Mouse (Mus musculus) retina, postnatal 7 days (tissue): ENCODE measurements around the gene Gtf3c5.

Experiments used
- DNase-seq: peaks from one replicate; pipeline ENCODE4 v3.0.0-alpha.2; 2012; ENCODE audit warnings: low read depth, low spot score

Gene Gtf3c5

GRCm38 (mm10) chr2:28607341-28608165 lies 24.0 kb upstream of the Gtf3c5 start:
- DNase-seq: no peak

- no peak for DNase-seq
These were observed 23.2 kb upstream of the Gtf3c5 start for GRCm38 (mm10) chr2:28606601-28607340.

GRCm38 (mm10) chr2:28605789-28606541 lies 22.4 kb upstream of the Gtf3c5 start:
- DNase-seq: no peak

- no peak for DNase-seq
These were observed 20.0 kb upstream of the Gtf3c5 start for GRCm38 (mm10) chr2:28603542-28603941.

- no peak for DNase-seq
These were observed 18.4 kb upstream of the Gtf3c5 start for GRCm38 (mm10) chr2:28601720-28602590.

- no peak for DNase-seq
These were observed 16.0 kb upstream of the Gtf3c5 start for GRCm38 (mm10) chr2:28599569-28599900.

- DNase-seq: no peak
These were observed 15.4 kb upstream of the Gtf3c5 start for GRCm38 (mm10) chr2:28598692-28599568.

GRCm38 (mm10) chr2:28597733-28598547 lies 14.4 kb upstream of the Gtf3c5 start:
- DNase-seq: no peak

GRCm38 (mm10) chr2:28596998-28597397 lies 13.4 kb upstream of the Gtf3c5 start:
- no peak for DNase-seq

GRCm38 (mm10) chr2:28596021-28596420 lies 12.5 kb upstream of the Gtf3c5 start:
- DNase-seq: no peak

- peak; percentile 41 for DNase-seq
These were observed 9.3 kb upstream of the Gtf3c5 start for GRCm38 (mm10) chr2:28592809-28593208.

- no peak for DNase-seq
These were observed 7.9 kb upstream of the Gtf3c5 start for GRCm38 (mm10) chr2:28591479-28591878.

- DNase-seq: no peak
These were observed 5.0 kb upstream of the Gtf3c5 start for GRCm38 (mm10) chr2:28588574-28588973.

- no peak for DNase-seq
These were observed 2.2 kb upstream of the Gtf3c5 start for GRCm38 (mm10) chr2:28585730-28586129.

- DNase-seq: peak; percentile 82
These were observed 1.6 kb upstream of the Gtf3c5 start for GRCm38 (mm10) chr2:28585043-28585571.

- peak; percentile 87 for DNase-seq
These were observed 751 bp downstream of the Gtf3c5 start for GRCm38 (mm10) chr2:28582647-28583353.

- no peak for DNase-seq
These were observed 5.5 kb downstream of the Gtf3c5 start for GRCm38 (mm10) chr2:28578003-28578402.

- no peak for DNase-seq
These were observed 6.7 kb downstream of the Gtf3c5 start for GRCm38 (mm10) chr2:28576815-28577214.

GRCm38 (mm10) chr2:28575341-28575740 lies 8.2 kb downstream of the Gtf3c5 start:
- no peak for DNase-seq
